Mouse (Mus musculus) embryonic facial prominence, embryonic 11.5 days (tissue): ENCODE measurements around the gene Ipo13. TPM values are rescaled to one million over a fixed set of nuclear protein-coding genes. Genes with fewer than 3 reads are reported as not detected.

Experiments
- ATAC-seq: fragments of 200-750 bp; cut with Nextera tagmentation; replicated peaks from 2 replicates; pipeline ENCODE4 v1.8.0; 2017; ENCODE audit warnings: low read depth; ENCODE audit not compliant: insufficient number of reproducible peaks, low FRiP score, low TSS enrichment
- DNase-seq: peaks from one replicate; pipeline ENCODE4 v3.0.0-alpha.2; 2015; ENCODE audit warnings: low spot score
- H3K27ac ChIP-seq: fragments of 300-500 bp; sonication (generic); replicated peaks from 2 replicates; pipeline ENCODE4 v1.5.1; 2014; ENCODE audit warnings: mild to moderate bottlenecking, low read depth, low read length, control low read depth
- H3K27me3 ChIP-seq: fragments of 300-500 bp; sonication (generic); 2 replicates; pipeline ENCODE4 v1.6.1; 2014; ENCODE audit warnings: mild to moderate bottlenecking, low read length, moderate library complexity, mixed read lengths; ENCODE audit not compliant: control insufficient read depth, insufficient read depth
- H3K36me3 ChIP-seq: fragments of 300-500 bp; sonication (generic); replicated peaks from 2 replicates; pipeline ENCODE4 v1.6.1; 2014; ENCODE audit warnings: low read depth, mild to moderate bottlenecking, low read length, moderate library complexity, mixed read lengths; ENCODE audit not compliant: control insufficient read depth, insufficient read depth
- H3K4me1 ChIP-seq: fragments of 300-500 bp; sonication (generic); 2 replicates; pipeline ENCODE4 v1.6.1; 2014; ENCODE audit warnings: low read length, mixed read lengths; ENCODE audit not compliant: control insufficient read depth, insufficient read depth
- H3K4me2 ChIP-seq: fragments of 300-500 bp; sonication (generic); 2 replicates; pipeline ENCODE4 v1.6.1; 2014; ENCODE audit warnings: low read depth, mild to moderate bottlenecking, control low read depth, low read length, moderate library complexity
- H3K4me3 ChIP-seq: fragments of 300-500 bp; sonication (generic); 2 replicates; pipeline ENCODE4 v1.5.1; 2014; ENCODE audit warnings: low read depth, low read length, control low read depth
- H3K9ac ChIP-seq: fragments of 300-500 bp; sonication (generic); replicated peaks from 2 replicates; pipeline ENCODE4 v1.6.1; 2014; ENCODE audit warnings: mild to moderate bottlenecking, control low read depth, low read length
- H3K9me3 ChIP-seq: fragments of 300-500 bp; sonication (generic); replicated peaks from 2 replicates; pipeline ENCODE4 v1.6.1; 2016; ENCODE audit warnings: mild to moderate bottlenecking, low read length, inconsistent platforms, mixed read lengths; ENCODE audit not compliant: control insufficient read depth
- WGBS: fragments of 180-500 bp; shearing (Covaris S2); extraction: QIAGEN DNeasy Blood & Tissue Kit; methylation state at CpG from one replicate; pipeline ENCODE4 v1.1.7; 2014; 5-methylcytosine and 5-hydroxymethylcytosine counted together
- polyA plus RNA-seq: library from polyadenylated mRNA; unstranded; fragments of >200 nt; fragmentation: Nextera tagmentation; extraction: Ambion mirVana; gene quantifications from 2 replicates; pipeline ENCODE4 v1.2.1, GENCODE M21; 2014

Ipo13 gene
- polyA plus RNA-seq, 1 experiment from 2014 or later: 41.0 TPM

DNA sequence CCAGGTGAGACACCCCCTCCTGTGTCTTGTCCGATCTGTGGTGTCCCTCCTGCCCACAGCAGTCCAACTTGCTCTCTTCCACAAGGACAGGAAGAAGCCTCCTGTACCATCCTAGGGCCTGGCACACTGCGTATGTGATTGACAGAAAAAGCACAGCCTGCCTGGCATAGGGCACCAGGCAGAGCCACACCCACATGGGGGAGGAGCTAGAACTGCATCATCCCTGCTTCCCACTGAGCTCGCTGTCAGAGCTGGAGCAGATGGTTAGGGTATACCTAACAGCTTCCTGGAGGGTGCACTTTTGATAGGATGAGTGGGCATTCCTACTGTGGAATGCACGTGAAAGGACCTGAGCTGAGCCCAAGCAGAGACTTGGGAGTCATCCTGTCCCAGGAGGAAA, 52.0 kb downstream of the Ipo13 start:
- H3K27ac ChIP-seq: no peak overlapping the region
- H3K4me3 ChIP-seq: no peak overlapping the region
- no peak overlapping the region for H3K4me2 ChIP-seq
- ATAC-seq (0 out of 2 replicates have a peak, but pooled peaks have one; percentile 14), DNase-seq (no peak)
- H3K27me3 ChIP-seq: no peaks in the 10 kb centered on the region
- no peak overlapping the region for H3K9ac ChIP-seq
- no peaks in the 10 kb centered on the region for H3K9me3 ChIP-seq
- peaks cover 3% of the 10 kb centered on the region; the same call in 1 of the 2 replicates for H3K4me1 ChIP-seq
- 35% methylated on average over 4 of the region's 4 CpGs for WGBS
- H3K36me3 ChIP-seq: no peaks in the 10 kb centered on the region

DNA sequence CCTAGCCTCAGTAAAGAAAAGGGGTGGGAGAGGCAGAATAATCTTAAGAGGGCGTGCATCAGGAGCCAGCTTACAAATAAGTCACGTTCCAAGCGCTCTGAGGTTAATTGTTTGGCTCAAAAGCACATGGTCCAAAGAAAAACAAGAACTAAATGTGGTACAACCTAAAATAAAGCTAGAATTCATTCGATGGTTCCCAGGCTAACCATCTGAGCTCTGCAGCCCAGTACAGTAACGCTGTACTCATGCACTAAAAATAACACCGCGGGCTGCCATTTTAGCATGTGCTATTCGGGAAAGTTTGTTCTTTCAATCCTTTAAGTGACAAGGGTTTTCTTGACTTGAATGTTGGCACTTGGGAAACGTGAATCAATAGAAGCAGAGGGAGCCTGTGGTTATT, 54.2 kb downstream of the Ipo13 start:
- Histone ChIP-seq H3K4me1 (no peaks in the 10 kb centered on the region), H3K27me3 (no peaks in the 10 kb centered on the region), H3K4me2 (no peak overlapping the region), H3K9ac (no peak overlapping the region), H3K4me3 (no peak overlapping the region), H3K9me3 (no peaks in the 10 kb centered on the region), H3K36me3 (no peaks in the 10 kb centered on the region), H3K27ac (no peak overlapping the region)
- DNase-seq: no peak
- ATAC-seq: no peak
- 84% methylated on average over 9 of the region's 9 CpGs for WGBS

DNA sequence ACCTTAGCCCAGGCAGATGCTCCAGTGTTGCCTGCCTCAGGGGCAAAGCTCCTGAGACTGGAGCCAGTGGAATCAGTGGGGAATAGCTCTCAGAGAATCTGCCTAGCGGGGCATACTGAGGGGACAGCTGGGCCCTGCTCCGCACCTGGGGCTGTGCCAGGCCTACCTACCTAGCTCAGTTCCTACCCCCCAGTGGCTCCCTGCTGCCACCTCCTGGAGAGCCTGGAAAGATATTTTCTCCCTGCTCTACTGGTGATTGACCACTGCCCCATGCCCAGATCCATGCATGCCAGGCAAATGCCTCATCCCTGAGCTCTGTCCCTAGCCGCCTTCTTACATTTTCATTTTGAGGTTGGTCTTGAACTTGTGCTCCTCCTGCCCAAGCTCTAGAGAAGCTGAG, 56.0 kb downstream of the Ipo13 start:
- H3K36me3 ChIP-seq: no peaks in the 10 kb centered on the region
- peak; percentile 58 for DNase-seq
- no peak overlapping the region for H3K4me2 ChIP-seq
- H3K4me3 ChIP-seq: no peak overlapping the region
- no peaks in the 10 kb centered on the region for H3K4me1 ChIP-seq
- 60% methylated on average over 3 of the region's 3 CpGs for WGBS
- H3K27me3 ChIP-seq: no peaks in the 10 kb centered on the region
- no peak for ATAC-seq
- no peak overlapping the region for H3K9ac ChIP-seq
- H3K27ac ChIP-seq: no peak overlapping the region
- H3K9me3 ChIP-seq: no peaks in the 10 kb centered on the region

DNA sequence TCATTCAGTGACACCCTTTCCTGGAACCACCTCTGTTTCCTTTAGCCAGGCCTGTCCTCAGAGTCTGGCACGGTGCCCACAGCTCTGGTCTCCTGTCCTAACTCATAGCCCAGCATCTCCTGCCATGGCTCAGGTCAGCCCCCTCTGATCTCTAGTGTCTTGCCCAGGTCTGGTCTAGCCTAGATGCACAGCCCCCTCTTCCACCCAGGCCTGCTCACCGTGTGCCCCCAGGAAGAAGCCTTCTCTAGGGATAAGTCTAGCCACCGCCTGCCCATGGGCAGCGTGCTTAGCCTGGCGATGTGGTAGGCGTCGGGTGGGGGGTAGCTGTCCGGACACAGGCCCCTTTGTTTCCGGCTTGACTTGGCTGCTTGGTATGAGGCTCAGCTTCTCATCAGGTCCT, 59.7 kb downstream of the Ipo13 start:
- no peak for ATAC-seq
- no peaks in the 10 kb centered on the region for H3K9me3 ChIP-seq
- no peak overlapping the region for H3K4me3 ChIP-seq
- DNase-seq: no peak
- no peak overlapping the region for H3K9ac ChIP-seq
- no peaks in the 10 kb centered on the region for H3K27me3 ChIP-seq
- no peak overlapping the region for H3K27ac ChIP-seq
- H3K4me2 ChIP-seq: no peak overlapping the region
- 59% methylated on average over 9 of the region's 9 CpGs for WGBS
- no peaks in the 10 kb centered on the region for H3K36me3 ChIP-seq
- no peaks in the 10 kb centered on the region for H3K4me1 ChIP-seq

DNA sequence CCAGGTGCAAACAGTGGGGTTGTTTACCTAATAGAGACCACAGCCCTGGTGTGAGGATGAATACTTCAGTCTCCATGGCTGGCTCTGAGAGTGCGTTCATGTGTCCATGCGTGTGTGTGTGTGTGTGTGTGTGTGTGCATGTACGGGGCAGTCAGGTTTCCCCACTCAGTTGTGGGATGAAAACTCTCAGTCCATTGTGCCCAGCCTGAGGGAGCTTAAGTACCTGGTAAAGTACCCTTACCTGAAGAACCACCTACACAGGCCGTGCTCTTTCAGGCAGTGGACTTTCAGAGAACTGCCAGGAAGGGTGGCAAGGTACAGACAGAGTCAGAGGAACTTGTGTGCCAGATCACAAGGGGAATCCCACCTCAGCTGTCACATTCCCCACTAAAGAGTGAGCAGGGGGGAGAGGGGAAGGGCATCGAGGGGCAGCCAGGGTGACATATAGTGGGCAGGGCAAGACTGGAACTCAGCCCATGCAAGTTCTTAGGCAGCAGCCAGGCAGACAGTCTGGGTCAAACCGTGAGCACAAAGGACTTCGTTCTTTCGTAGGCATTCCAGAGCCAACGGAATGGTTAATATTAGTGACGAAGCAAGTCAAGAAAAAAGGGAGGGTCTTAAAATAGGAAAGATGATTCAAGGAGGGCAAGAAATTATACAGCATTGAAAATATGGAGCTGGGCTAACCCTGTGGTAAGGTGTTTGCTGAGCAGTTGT, 62.5 kb downstream of the Ipo13 start:
- Histone ChIP-seq H3K36me3 (no peaks in the 10 kb centered on the region), H3K27ac (no peak overlapping the region), H3K4me2 (no peak overlapping the region), H3K4me1 (no peaks in the 10 kb centered on the region), H3K9ac (no peak overlapping the region), H3K4me3 (no peak overlapping the region), H3K27me3 (no peaks in the 10 kb centered on the region), H3K9me3 (no peaks in the 10 kb centered on the region)
- DNase-seq (no peak), ATAC-seq (no peak)
- WGBS: 82% methylated on average over 10 of the region's 10 CpGs

DNA sequence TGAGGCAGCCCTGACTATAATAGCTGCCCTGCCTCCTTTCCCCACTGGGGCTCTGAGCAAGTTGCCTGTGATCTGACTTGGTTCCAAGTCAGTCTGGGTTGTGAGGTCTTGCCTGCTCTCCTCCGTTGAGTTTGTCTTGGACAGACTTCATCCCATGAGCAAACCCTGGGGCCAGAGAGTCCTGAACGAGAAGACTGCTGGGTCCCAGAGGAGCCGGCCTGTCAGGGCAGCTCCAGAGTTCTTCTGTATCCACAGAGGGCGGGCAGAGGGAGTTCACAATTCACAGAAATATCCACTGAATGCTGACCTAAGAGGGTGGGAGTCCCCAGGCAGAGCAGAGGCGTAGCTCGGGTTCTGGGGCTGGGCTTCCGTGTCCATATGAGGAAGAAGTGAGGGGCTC, 63.9 kb downstream of the Ipo13 start:
- DNase-seq (no peak), ATAC-seq (no peak)
- 72% methylated on average over 7 of the region's 7 CpGs for WGBS
- no peaks in the 10 kb centered on the region for H3K4me1 ChIP-seq
- H3K4me3 ChIP-seq: no peak overlapping the region
- H3K9me3 ChIP-seq: no peaks in the 10 kb centered on the region
- H3K9ac ChIP-seq: no peak overlapping the region
- no peaks in the 10 kb centered on the region for H3K36me3 ChIP-seq
- H3K27me3 ChIP-seq: no peaks in the 10 kb centered on the region
- H3K4me2 ChIP-seq: no peak overlapping the region
- no peak overlapping the region for H3K27ac ChIP-seq

DNA sequence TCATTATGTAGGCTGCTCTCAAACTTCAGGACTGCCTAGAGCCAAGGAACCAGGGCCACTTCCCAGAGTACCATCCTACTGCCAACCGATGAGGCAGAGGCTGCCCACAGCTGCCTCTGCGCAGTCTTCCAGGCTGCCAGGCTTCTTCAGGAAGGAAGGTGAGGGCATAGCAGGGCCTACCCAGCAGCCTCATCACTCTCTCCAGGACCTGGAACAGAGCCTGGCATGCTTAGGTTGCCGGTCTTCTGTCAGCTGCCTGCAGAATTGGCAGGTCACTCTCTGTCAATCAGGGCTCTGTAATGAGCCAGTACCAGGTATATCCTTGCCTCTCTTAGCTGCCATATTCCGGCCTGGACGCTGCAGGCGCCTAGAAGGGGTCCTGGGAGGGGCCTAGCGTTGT, 64.6 kb downstream of the Ipo13 start:
- H3K4me3 ChIP-seq: no peak overlapping the region
- H3K4me2 ChIP-seq: no peak overlapping the region
- no peaks in the 10 kb centered on the region for H3K36me3 ChIP-seq
- H3K9ac ChIP-seq: no peak overlapping the region
- no peaks in the 10 kb centered on the region for H3K9me3 ChIP-seq
- no peaks in the 10 kb centered on the region for H3K4me1 ChIP-seq
- no peak overlapping the region for H3K27ac ChIP-seq
- DNase-seq (no peak), ATAC-seq (no peak)
- 86% methylated on average over 7 of the region's 7 CpGs for WGBS
- H3K27me3 ChIP-seq: no peaks in the 10 kb centered on the region

DNA sequence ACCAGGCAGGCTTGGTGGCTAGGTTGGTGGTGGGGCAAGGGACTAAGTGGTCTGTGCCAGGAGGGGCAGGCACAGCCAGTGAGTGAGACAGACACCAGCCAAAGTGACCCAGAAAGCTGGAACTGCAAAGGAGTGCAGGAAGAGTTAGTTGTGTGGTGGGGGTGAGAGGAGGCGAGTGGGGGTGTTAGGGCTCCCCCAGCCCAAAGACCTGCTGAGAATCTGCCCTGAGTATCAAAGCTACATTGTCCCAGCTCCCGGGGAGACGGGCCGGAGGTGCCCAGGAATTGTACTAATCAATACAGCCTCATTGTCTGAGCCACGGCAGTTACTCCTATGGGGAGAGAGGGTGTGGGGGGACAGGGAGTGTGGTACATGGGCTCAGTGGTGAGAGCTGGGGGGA, 65.3 kb downstream of the Ipo13 start:
- Histone ChIP-seq H3K27me3 (no peaks in the 10 kb centered on the region), H3K9ac (no peak overlapping the region), H3K36me3 (no peaks in the 10 kb centered on the region), H3K9me3 (no peaks in the 10 kb centered on the region), H3K27ac (no peak overlapping the region), H3K4me3 (no peak overlapping the region), H3K4me2 (no peak overlapping the region), H3K4me1 (no peaks in the 10 kb centered on the region)
- ATAC-seq: no peak; the same call in 1 of the 2 replicates
- 43% methylated on average over 5 of the region's 5 CpGs for WGBS
- no peak for DNase-seq
